22 mouse cellular contexts compared by ENCODE assay signal in genomic region chr15:98922581-98922980, GRCm38 (mm10). TPM values are rescaled to one million over a fixed set of nuclear protein-coding genes. Genes with fewer than 3 reads are reported as not detected.
A peak's percentile ranks its signal among the peaks of the same experiment; 100 is the strongest.
DNase-seq lines count a peak whose midpoint lies in the region; TF ChIP-seq lines count a peak whose summit lies in the region.
"Had no signal": no experiment of that assay in that cellular context is flagged by ENCODE, and none has a peak within 500 bp of the region (broad histone marks: within the 10 kb centered on the region; RNA-seq: fewer than 3 reads in every experiment).

No protein-coding gene starts in this region.

- DNase-seq in adrenal gland, postnatal 14 days = peak; percentile 33
- no peak for DNase-seq in adrenal gland, adult 18-20 months (ENCODE audit: low spot score in 2 of 2)
- DNase-seq in liver, adult 2 months (ENCODE audit: extremely low read depth, low read depth, low spot score) = peak; percentile 96
- no peak for DNase-seq in liver
- peak; percentile 55 for DNase-seq in kidney, postnatal 10 days
- no peak for DNase-seq in B cell, adult 2 months
- no peak for DNase-seq in ovary, postnatal 10 days (ENCODE audit: low spot score)
- DNase-seq: cerebellum, adult 9-11 months had no signal

- peak overlapping the region; percentile 76 for H3K27ac ChIP-seq in liver, adult 2 months (replicated peaks; ENCODE audit: insufficient read depth, low read depth, low read length)
- peak overlapping the region; percentile 83 for H3K27ac ChIP-seq in small intestine, adult 2 months (ENCODE audit: insufficient read depth, low read depth, low read length)
- H3K27ac ChIP-seq: embryonic facial prominence, embryonic 15.5 days; heart, embryonic 15.5 days; hindbrain, embryonic 12.5 days; midbrain, embryonic 10.5 days; neural tube, embryonic 13.5 days had no signal

- TF ChIP-seq POLR2A in liver, adult 2 months (IDR thresholded peaks at IDR 0.05; ENCODE audit: extremely low read depth, insufficient read depth, low read length) = no peak
- TF ChIP-seq POLR2A in small intestine, adult 2 months (IDR thresholded peaks at IDR 0.05; ENCODE audit: low read depth, low read length) = no peak

- H3K79me2 ChIP-seq in liver, adult 2 months (ENCODE audit: control insufficient read depth, insufficient read depth, low read length) = no peaks in the 10 kb centered on the region

- H3K36me3 ChIP-seq in liver, adult 2 months (ENCODE audit: control insufficient read depth, insufficient read depth, low read length) = no peaks in the 10 kb centered on the region
- no peaks in the 10 kb centered on the region for H3K36me3 ChIP-seq in small intestine, adult 2 months (ENCODE audit: control insufficient read depth, insufficient read depth, low read length)
- H3K36me3 ChIP-seq: embryonic facial prominence, embryonic 15.5 days; heart, embryonic 15.5 days; hindbrain, embryonic 12.5 days; neural tube, embryonic 13.5 days had no signal

- H3K27me3 ChIP-seq in liver, adult 2 months (ENCODE audit: control insufficient read depth, insufficient read depth, low read length) = no peaks in the 10 kb centered on the region
- no peaks in the 10 kb centered on the region for H3K27me3 ChIP-seq in small intestine, adult 2 months (ENCODE audit: control insufficient read depth, insufficient read depth, low read length)
- H3K27me3 ChIP-seq: embryonic facial prominence, embryonic 15.5 days; heart, embryonic 15.5 days; hindbrain, embryonic 12.5 days; neural tube, embryonic 13.5 days; Patski had no signal

- no peak for TF ChIP-seq CTCF in liver, adult 2 months (IDR thresholded peaks at IDR 0.05; ENCODE audit: low read depth, low read length)
- TF ChIP-seq CTCF in small intestine, adult 2 months (IDR thresholded peaks at IDR 0.05; ENCODE audit: extremely low read depth, insufficient read length, insufficient replicate concordance, low read depth, low read length) = no peak

- H3K9ac ChIP-seq in liver, adult 2 months (ENCODE audit: low read depth, low read length) = no peak overlapping the region
- H3K9ac ChIP-seq: embryonic facial prominence, embryonic 15.5 days; heart, embryonic 15.5 days; hindbrain, embryonic 12.5 days; neural tube, embryonic 13.5 days had no signal

- H3K4me3 ChIP-seq in liver, adult 2 months (ENCODE audit: insufficient read depth, low read depth, low read length) = no peak overlapping the region
- H3K4me3 ChIP-seq in small intestine, adult 2 months (ENCODE audit: low read depth, low read length) = no peak overlapping the region
- H3K4me3 ChIP-seq: embryonic facial prominence, embryonic 15.5 days; heart, embryonic 15.5 days; hindbrain, embryonic 12.5 days; midbrain, embryonic 10.5 days; neural tube, embryonic 13.5 days had no signal

- peaks cover 13% of the 10 kb centered on the region for H3K4me1 ChIP-seq in liver, adult 2 months (ENCODE audit: control insufficient read depth, insufficient read depth, low read length)
- peaks cover 11% of the 10 kb centered on the region; the same call in 1 of the 2 replicates for H3K4me1 ChIP-seq in small intestine, adult 2 months (ENCODE audit: control insufficient read depth, insufficient read depth, insufficient read length, low read length)

- WGBS in liver, adult 2 months = 13% methylated on average over 3 of the region's 3 CpGs
- 21% methylated on average over 3 of the region's 3 CpGs for WGBS in small intestine, adult 2 months

RNA-seq across cellular contexts. Expression of gene Lmbr1l, which starts 4.5 kb away (rescaled TPM):
- 21.4 and 26.3 TPM in 2 replicates for total RNA-seq in adrenal gland, postnatal 14 days (2021)
- total RNA-seq in adrenal gland, adult 18-20 months (2021) = 10 to 100 TPM; 12.1 to 14.0 TPM
- total RNA-seq in liver, adult 2 months (2014; rRNA removed) = 24.3 and 28.8 TPM in 2 replicates
- 21.3 and 32.4 TPM in 2 replicates for polyA plus RNA-seq in liver, adult 2 months (2012; rRNA removed)
- 183 and 395 TPM in 2 replicates for polyA plus RNA-seq in small intestine, adult 2 months (2012; rRNA removed)

RNA-seq across cellular contexts. Expression of gene Tuba1b, which starts 11.8 kb away (rescaled TPM):
- total RNA-seq in adrenal gland, postnatal 14 days (2021) = 337 and 342 TPM in 2 replicates
- total RNA-seq in adrenal gland, adult 18-20 months (2021) = 100 to 1,000 TPM; 193 to 255 TPM
- total RNA-seq in liver, adult 2 months (2014; rRNA removed) = 49.9 and 99.4 TPM in 2 replicates
- 151 and 183 TPM in 2 replicates for polyA plus RNA-seq in liver, adult 2 months (2012; rRNA removed)
- polyA plus RNA-seq in small intestine, adult 2 months (2012; rRNA removed) = 455 and 523 TPM in 2 replicates

RNA-seq across cellular contexts. Expression of gene Dhh, which starts 24.2 kb away (rescaled TPM):
- 1.9 and 3.5 TPM in 2 replicates for total RNA-seq in adrenal gland, postnatal 14 days (2021)
- 1 to 10 TPM in 1 of 2 experiments, under 1 TPM in 1; 0.86 to 2.1 TPM for total RNA-seq in adrenal gland, adult 18-20 months (2021)
- under 0.01 and 0.13 TPM in 2 replicates for total RNA-seq in liver, adult 2 months (2014; rRNA removed)
- 0.18 and 0.45 TPM in 2 replicates for polyA plus RNA-seq in liver, adult 2 months (2012; rRNA removed)
- polyA plus RNA-seq in small intestine, adult 2 months (2012; rRNA removed) = 0.33 and 0.55 TPM in 2 replicates
- total RNA-seq: monocyte, adult 5-6 weeks had no signal
- polyA plus RNA-seq: Patski had no signal

RNA-seq across cellular contexts. Expression of gene Rhebl1, which starts 28.2 kb away (rescaled TPM):
- 3.0 and 3.6 TPM in 2 replicates for total RNA-seq in adrenal gland, postnatal 14 days (2021)
- total RNA-seq in adrenal gland, adult 18-20 months (2021) = 1 to 10 TPM; 1.2 to 2.5 TPM
- 0.94 and 1.8 TPM in 2 replicates for total RNA-seq in liver, adult 2 months (2014; rRNA removed)
- 0.35 and 0.37 TPM in 2 replicates for polyA plus RNA-seq in liver, adult 2 months (2012; rRNA removed)
- 5.3 and 24.1 TPM in 2 replicates for polyA plus RNA-seq in small intestine, adult 2 months (2012; rRNA removed)

RNA-seq across cellular contexts. Expression of gene Gm49450, which starts 30.8 kb away (rescaled TPM):
- total RNA-seq in adrenal gland, postnatal 14 days (2021) = not detected in 2 replicates
- not detected for total RNA-seq in adrenal gland, adult 18-20 months (2021)
- not detected in 2 replicates for total RNA-seq in liver, adult 2 months (2014; rRNA removed)
- polyA plus RNA-seq in liver, adult 2 months (2012; rRNA removed) = 2.9 and 3.1 TPM in 2 replicates
- 1.2 and 23.9 TPM in 2 replicates for polyA plus RNA-seq in small intestine, adult 2 months (2012; rRNA removed)
- total RNA-seq: layer of hippocampus, postnatal 25 days had no signal
- polyA plus RNA-seq: embryonic facial prominence, embryonic 15.5 days; forebrain, embryonic 11.5 days; heart, embryonic 15.5 days; hindbrain, embryonic 12.5 days; intestine, embryonic 14.5 days; limb, embryonic 11.5 days; lung, embryonic 16.5 days; midbrain, embryonic 10.5 days; neural tube, embryonic 13.5 days; Patski; thymus, postnatal 0 days had no signal

Comparison
In these comparisons a context has a peak if more than half of its experiments do, and no peak if none do; other contexts are left out.
1. DNase-seq: peak in adrenal gland, postnatal 14 days (single experiment), liver, adult 2 months (single experiment) and kidney, postnatal 10 days (single experiment); none in adrenal gland, adult 18-20 months (0 of 2), liver (single experiment), B cell, adult 2 months (0 of 2) and ovary, postnatal 10 days (single experiment).